Mouse (Mus musculus) ES-E14 (cell line): ENCODE results near the gene Gm49337.

Source experiments
- CHD2 ChIP-seq: IDR thresholded peaks from 2 replicates; pipeline ENCODE4 v1.6.1; 2014; ENCODE audit warnings: mild to moderate bottlenecking, low read depth, low read length, inconsistent platforms
- HCFC1 ChIP-seq: IDR thresholded peaks from 2 replicates; pipeline ENCODE4 v1.6.1; 2012; ENCODE audit warnings: low read length, inconsistent platforms, borderline replicate concordance; ENCODE audit not compliant: insufficient read depth
- MAFK ChIP-seq: IDR thresholded peaks from 2 replicates; pipeline ENCODE4 v1.6.1; 2014; ENCODE audit warnings: mild to moderate bottlenecking, low read depth, low read length, inconsistent platforms; ENCODE audit not compliant: insufficient read depth
- ZC3H11A ChIP-seq: IDR thresholded peaks from 2 replicates; pipeline ENCODE4 v1.6.1; 2012; ENCODE audit warnings: low read depth, mild to moderate bottlenecking, inconsistent platforms, low read length, borderline replicate concordance
- ZNF384 ChIP-seq: IDR thresholded peaks from 2 replicates; pipeline ENCODE4 v1.6.1; 2012; ENCODE audit warnings: low read depth, low read length, inconsistent platforms

GRCm38 (mm10) chr4:116182079-116182478, 8.9 kb downstream of the Gm49337 start:
- TF ChIP-seq ZNF384: no peak
- no peak for TF ChIP-seq HCFC1
- TF ChIP-seq MAFK: no peak; the same call in 1 of the 2 replicates
- TF ChIP-seq CHD2: no peak
- no peak for TF ChIP-seq ZC3H11A
